Mouse (Mus musculus) forebrain, embryonic 11.5 days (tissue): ENCODE results near the gene Dlat. TPM values are rescaled to one million over a fixed set of nuclear protein-coding genes. Genes with fewer than 3 reads are reported as not detected.

Experiments used
- ATAC-seq: fragments of 200-750 bp; cut with Nextera tagmentation; replicated peaks from 2 replicates; pipeline ENCODE4 v1.8.0; 2017; ENCODE audit warnings: moderate TSS enrichment; ENCODE audit not compliant: low FRiP score
- DNase-seq: peaks from one replicate; pipeline ENCODE4 v3.0.0-alpha.2; 2017; ENCODE audit warnings: low spot score
- H3K27ac ChIP-seq: fragments of 300-500 bp; sonication (generic); 2 replicates; pipeline ENCODE4 v1.5.1; 2014; ENCODE audit warnings: low read depth, low read length
- H3K27me3 ChIP-seq: fragments of 300-500 bp; sonication (generic); 2 replicates; pipeline ENCODE4 v1.6.1; 2014; ENCODE audit warnings: mild to moderate bottlenecking, low read length, mixed read lengths; ENCODE audit not compliant: control insufficient read depth, insufficient read depth
- H3K36me3 ChIP-seq: fragments of 300-500 bp; sonication (generic); 2 replicates; pipeline ENCODE4 v1.6.1; 2014; ENCODE audit warnings: mild to moderate bottlenecking, low read length, moderate library complexity, mixed read lengths; ENCODE audit not compliant: control insufficient read depth, insufficient read depth
- H3K4me1 ChIP-seq: fragments of 300-500 bp; sonication (generic); replicated peaks from 2 replicates; pipeline ENCODE4 v1.6.1; 2014; ENCODE audit warnings: low read length, mixed read lengths; ENCODE audit not compliant: control insufficient read depth, insufficient read depth
- H3K4me2 ChIP-seq: fragments of 300-500 bp; sonication (generic); 2 replicates; pipeline ENCODE4 v1.6.1; 2014; ENCODE audit warnings: low read depth, mild to moderate bottlenecking, low read length, moderate library complexity, mixed read lengths; ENCODE audit not compliant: severe bottlenecking
- H3K4me3 ChIP-seq: fragments of 300-500 bp; sonication (generic); 2 replicates; pipeline ENCODE4 v1.5.1; 2014; ENCODE audit warnings: low read depth, low read length
- H3K9ac ChIP-seq: fragments of 300-500 bp; sonication (generic); 2 replicates; pipeline ENCODE4 v1.6.1; 2014; ENCODE audit warnings: low read length
- H3K9me3 ChIP-seq: fragments of 300-500 bp; sonication (generic); 2 replicates; pipeline ENCODE4 v1.6.1; 2016; ENCODE audit warnings: low read length, mixed read lengths; ENCODE audit not compliant: control insufficient read depth
- WGBS: fragments of 180-500 bp; shearing (Covaris S2); extraction: QIAGEN DNeasy Blood & Tissue Kit; methylation state at CpG from one replicate; pipeline ENCODE4 v1.1.7; 2014; 5-methylcytosine and 5-hydroxymethylcytosine counted together
- polyA plus RNA-seq: library from polyadenylated mRNA; unstranded; fragments of >200 nt; fragmentation: Nextera tagmentation; extraction: Ambion mirVana; gene quantifications from 2 replicates; pipeline ENCODE4 v1.2.1, GENCODE M21; 2014

Dlat gene
- polyA plus RNA-seq, 1 experiment from 2014 or later: 57.7 TPM

DNA sequence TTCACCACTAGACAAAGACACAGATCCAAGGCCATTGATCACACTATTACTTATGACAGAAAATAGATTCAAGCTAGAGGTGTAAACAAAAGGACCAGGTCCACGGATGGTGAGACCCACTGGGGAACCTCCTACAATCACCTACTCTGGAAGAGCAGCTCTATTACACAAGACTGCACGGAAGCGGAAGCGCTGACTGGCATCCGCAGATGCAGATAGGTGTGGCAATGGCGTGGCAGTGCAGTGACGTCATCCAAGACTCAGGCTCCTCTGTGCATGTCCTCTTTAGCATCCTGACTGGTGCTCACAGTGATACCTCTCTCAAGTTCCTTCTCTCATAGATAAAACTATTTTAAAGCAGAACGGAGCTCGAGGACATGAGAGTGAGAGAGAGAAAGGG, 66.6 kb downstream of the Dlat start:
- Histone ChIP-seq H3K4me3 (no peak overlapping the region), H3K4me2 (no peak overlapping the region), H3K4me1 (no peaks in the 10 kb centered on the region), H3K36me3 (peaks cover 7% of the 10 kb centered on the region; the same call in 1 of the 2 replicates), H3K27ac (no peak overlapping the region), H3K27me3 (no peaks in the 10 kb centered on the region), H3K9ac (no peak overlapping the region), H3K9me3 (no peaks in the 10 kb centered on the region)
- DNase-seq (no peak), ATAC-seq (no peak)
- WGBS: 89% methylated on average over 9 of the region's 9 CpGs

DNA sequence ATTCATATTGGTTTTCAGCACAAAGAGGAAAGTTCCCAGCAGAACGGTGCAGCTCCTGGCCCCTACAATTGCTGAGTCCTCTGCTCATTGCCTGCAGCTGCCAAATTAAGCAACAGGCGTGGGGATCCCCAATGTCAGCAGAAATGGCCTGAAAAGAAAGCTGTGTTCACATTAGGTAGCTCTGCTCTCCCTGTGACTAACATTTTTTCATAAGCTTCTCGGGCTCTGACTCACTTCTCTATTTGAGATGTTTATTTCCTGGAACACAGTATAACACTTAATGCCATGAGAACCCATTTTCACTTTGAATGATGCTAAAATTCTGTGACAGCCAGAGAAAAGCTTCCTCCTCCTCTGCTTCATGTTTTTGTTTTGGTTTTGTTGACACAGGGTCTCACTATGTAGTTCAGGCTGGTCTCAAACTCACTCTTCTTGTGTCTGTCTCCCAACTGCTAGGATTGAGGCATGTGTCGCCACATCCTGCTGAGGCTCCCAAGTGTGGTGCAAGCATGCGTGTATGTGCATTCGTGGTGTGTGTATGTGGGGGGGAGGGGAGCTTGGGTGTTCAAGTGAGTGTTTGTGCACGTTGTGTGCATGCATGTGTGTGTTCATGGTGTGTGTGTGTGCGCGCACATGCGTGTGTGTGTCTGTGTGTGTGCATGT, 68.6 kb downstream of the Dlat start:
- Histone ChIP-seq H3K4me2 (no peak overlapping the region), H3K9me3 (no peaks in the 10 kb centered on the region), H3K4me3 (no peak overlapping the region), H3K4me1 (no peaks in the 10 kb centered on the region), H3K27ac (no peak overlapping the region), H3K9ac (no peak overlapping the region), H3K36me3 (no peaks in the 10 kb centered on the region), H3K27me3 (no peaks in the 10 kb centered on the region)
- 79% methylated on average over 10 of the region's 10 CpGs for WGBS
- ATAC-seq (no peak), DNase-seq (no peak)

DNA sequence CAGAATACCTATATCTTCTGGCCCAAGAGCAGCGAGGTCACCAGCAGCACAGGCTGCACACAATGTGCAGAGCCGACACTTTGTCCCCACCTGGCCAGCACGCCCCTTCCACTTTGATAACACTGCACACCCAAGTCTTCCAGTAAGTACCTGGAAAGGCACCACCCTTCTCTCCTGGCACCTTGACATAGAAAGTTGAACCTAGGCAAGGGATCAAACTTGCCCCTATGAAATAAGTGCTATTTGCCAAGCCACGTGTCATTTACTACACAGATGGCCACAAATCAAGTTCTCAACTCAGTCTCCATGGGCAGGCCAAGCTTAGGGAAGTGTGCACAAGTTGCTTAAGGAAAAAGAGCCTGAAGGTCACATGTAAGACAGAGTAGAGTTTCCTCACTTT, 72.6 kb downstream of the Dlat start:
- no peaks in the 10 kb centered on the region for H3K27me3 ChIP-seq
- no peaks in the 10 kb centered on the region for H3K9me3 ChIP-seq
- no peaks in the 10 kb centered on the region for H3K4me1 ChIP-seq
- DNase-seq (no peak), ATAC-seq (no peak)
- no peak overlapping the region for H3K4me3 ChIP-seq
- H3K36me3 ChIP-seq: no peaks in the 10 kb centered on the region
- no peak overlapping the region for H3K9ac ChIP-seq
- H3K4me2 ChIP-seq: no peak overlapping the region
- 82% methylated on average over 4 of the region's 4 CpGs for WGBS
- no peak overlapping the region for H3K27ac ChIP-seq

DNA sequence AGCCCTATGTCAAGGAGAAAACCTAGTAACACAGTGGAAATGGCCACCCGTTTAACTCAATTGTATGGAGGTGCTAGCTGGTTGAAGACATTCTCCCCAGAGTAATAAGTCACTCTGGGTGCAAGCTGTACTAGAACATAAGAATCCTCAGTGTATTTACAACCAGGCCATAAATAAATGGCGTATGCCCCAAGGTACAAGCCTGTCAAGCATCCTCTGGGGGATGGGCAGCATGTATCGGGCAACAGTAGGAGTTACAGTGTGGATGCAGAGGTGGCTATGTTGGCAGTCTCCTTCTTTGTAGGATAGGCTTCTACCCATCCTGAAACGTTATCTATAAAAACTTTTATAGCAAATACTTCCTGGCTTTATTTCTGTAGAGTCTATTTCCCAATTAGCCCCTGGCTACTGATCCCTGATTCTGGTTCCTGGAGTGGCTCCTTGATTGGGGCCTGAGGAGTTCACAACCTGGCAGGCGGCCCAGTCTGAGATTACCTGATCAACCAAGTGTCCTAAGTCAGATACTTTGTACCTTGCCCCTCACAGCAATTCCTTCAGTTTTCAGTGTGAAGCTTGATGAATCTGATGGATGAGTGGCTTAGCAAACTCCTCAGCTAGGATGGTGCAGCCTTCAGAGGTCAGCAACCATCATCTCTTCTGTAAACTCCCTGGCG, 74.3 kb downstream of the Dlat start:
- 86% methylated on average over 6 of the region's 6 CpGs for WGBS
- Histone ChIP-seq H3K9ac (no peak overlapping the region), H3K4me2 (no peak overlapping the region), H3K36me3 (no peaks in the 10 kb centered on the region), H3K4me3 (no peak overlapping the region), H3K27ac (no peak overlapping the region), H3K9me3 (no peaks in the 10 kb centered on the region), H3K27me3 (no peaks in the 10 kb centered on the region), H3K4me1 (no peaks in the 10 kb centered on the region)
- no peak for DNase-seq
- no peak for ATAC-seq

Other genes starting within 250 kb of the Dlat start
- gene Plet1, start 165.3 kb downstream of the Dlat start, polyA plus RNA-seq: 0.21 TPM in 1 of 2 replicates, not detected in the other
- 77.5 and 93.5 TPM in 2 replicates for gene Pts, start 131.1 kb downstream of the Dlat start, polyA plus RNA-seq
- gene Il18, start 105.0 kb downstream of the Dlat start, polyA plus RNA-seq: 9.6 and 10.3 TPM in 2 replicates
- 0.33 and 0.63 TPM in 2 replicates for gene Bco2, start 104.6 kb downstream of the Dlat start, polyA plus RNA-seq
- 0.28 TPM in 1 of 2 replicates, not detected in the other for gene Tex12, start 98.5 kb downstream of the Dlat start, polyA plus RNA-seq
- gene Sdhd, start 56.0 kb downstream of the Dlat start, polyA plus RNA-seq: 257 and 262 TPM in 2 replicates
- 318 and 323 TPM in 2 replicates for gene Timm8b, start 55.9 kb downstream of the Dlat start, polyA plus RNA-seq
- gene Pih1d2, start 42.5 kb downstream of the Dlat start, polyA plus RNA-seq: 7.2 and 8.6 TPM in 2 replicates
- 23.3 and 24.3 TPM in 2 replicates for gene Nkapd1, start 42.3 kb downstream of the Dlat start, polyA plus RNA-seq
- gene Dixdc1, start 79.7 kb upstream of the Dlat start, polyA plus RNA-seq: 18.1 and 19.5 TPM in 2 replicates
- gene 2310030G06Rik, start 86.8 kb upstream of the Dlat start, polyA plus RNA-seq: 0.79 and 2.3 TPM in 2 replicates
- gene Cryab, start 91.5 kb upstream of the Dlat start, polyA plus RNA-seq: 5.5 and 6.0 TPM in 2 replicates
- gene Hspb2, start 92.6 kb upstream of the Dlat start, polyA plus RNA-seq: 0.73 TPM in 1 of 2 replicates, not detected in the other
- 12.6 and 14.0 TPM in 2 replicates for gene Fdxacb1, start 108.5 kb upstream of the Dlat start, polyA plus RNA-seq
- gene Alg9, start 115.2 kb upstream of the Dlat start, polyA plus RNA-seq: 33.4 and 40.3 TPM in 2 replicates
- gene 1110032A03Rik, start 115.7 kb upstream of the Dlat start, polyA plus RNA-seq: 28.7 and 31.2 TPM in 2 replicates
- gene Ppp2r1b, start 185.5 kb upstream of the Dlat start, polyA plus RNA-seq: 125 and 132 TPM in 2 replicates